Mouse (Mus musculus): ENCODE data around the gene Adarb2. TPM values are rescaled to one million over a fixed set of nuclear protein-coding genes. Genes with fewer than 3 reads are reported as not detected.

Adarb2 gene
- polyA plus RNA-seq, 1 experiment from 2014 or later, result 30.4 TPM

- Histone ChIP-seq H3K9me3 (ENCODE audit: control insufficient read depth, low read length) (no peaks in the 10 kb centered on the region), H3K9ac (replicated peaks; ENCODE audit: low read length) (no peak overlapping the region), H3K4me1 (ENCODE audit: control insufficient read depth, insufficient read depth, low read length) (no peaks in the 10 kb centered on the region), H3K4me2 (ENCODE audit: low read length) (no peak overlapping the region), H3K4me3 (replicated peaks; ENCODE audit: low read depth, low read length) (no peak overlapping the region), H3K27me3 (ENCODE audit: control insufficient read depth, insufficient read depth, low read length) (no peaks in the 10 kb centered on the region), H3K36me3 (ENCODE audit: control insufficient read depth, insufficient read depth, low read length) (no peaks in the 10 kb centered on the region), H3K27ac (replicated peaks; ENCODE audit: low read depth, low read length) (no peak overlapping the region)
- 77% methylated on average over 5 of the region's 5 CpGs for WGBS
- ATAC-seq (ENCODE audit: low FRiP score, low TSS enrichment), result no peak
- DNase-seq, result no peak
Measured at GRCm38 (mm10) chr13:8493363-8493762, 290.7 kb downstream of the Adarb2 start.

GRCm38 (mm10) chr13:8499551-8499950, 296.9 kb downstream of the Adarb2 start:
- Histone ChIP-seq H3K4me1 (ENCODE audit: control insufficient read depth, insufficient read depth, low read length) (no peaks in the 10 kb centered on the region), H3K9me3 (ENCODE audit: control insufficient read depth, low read length) (no peaks in the 10 kb centered on the region), H3K4me2 (ENCODE audit: low read length) (no peak overlapping the region), H3K9ac (replicated peaks; ENCODE audit: low read length) (no peak overlapping the region), H3K36me3 (ENCODE audit: control insufficient read depth, insufficient read depth, low read length) (no peaks in the 10 kb centered on the region), H3K27ac (replicated peaks; ENCODE audit: low read depth, low read length) (no peak overlapping the region), H3K27me3 (ENCODE audit: control insufficient read depth, insufficient read depth, low read length) (no peaks in the 10 kb centered on the region), H3K4me3 (replicated peaks; ENCODE audit: low read depth, low read length) (no peak overlapping the region)
- WGBS, result 49% methylated on average over 5 of the region's 5 CpGs
- ATAC-seq (ENCODE audit: low FRiP score, low TSS enrichment) (no peak), DNase-seq (peak; percentile 12)

GRCm38 (mm10) chr13:8511069-8511817, 308.6 kb downstream of the Adarb2 start:
- H3K4me3 ChIP-seq (replicated peaks; ENCODE audit: low read depth, low read length), result no peak overlapping the region
- no peaks in the 10 kb centered on the region for H3K27me3 ChIP-seq (ENCODE audit: control insufficient read depth, insufficient read depth, low read length)
- DNase-seq, result peak; percentile 32
- no peak overlapping the region; the same call in 1 of the 2 replicates for H3K9ac ChIP-seq (replicated peaks; ENCODE audit: low read length)
- H3K9me3 ChIP-seq (ENCODE audit: control insufficient read depth, low read length), result no peaks in the 10 kb centered on the region
- no peak overlapping the region for H3K4me2 ChIP-seq (ENCODE audit: low read length)
- H3K36me3 ChIP-seq (ENCODE audit: control insufficient read depth, insufficient read depth, low read length), result no peaks in the 10 kb centered on the region
- ATAC-seq (ENCODE audit: low FRiP score, low TSS enrichment), result no peak
- WGBS, result 68% methylated on average over 7 of the region's 7 CpGs
- H3K27ac ChIP-seq (replicated peaks; ENCODE audit: low read depth, low read length), result no peak overlapping the region; the same call in 1 of the 2 replicates
- H3K4me1 ChIP-seq (ENCODE audit: control insufficient read depth, insufficient read depth, low read length), result no peaks in the 10 kb centered on the region

GRCm38 (mm10) chr13:8515979-8516715, 313.5 kb downstream of the Adarb2 start:
- no peak overlapping the region for H3K4me2 ChIP-seq (ENCODE audit: low read length)
- no peaks in the 10 kb centered on the region for H3K4me1 ChIP-seq (ENCODE audit: control insufficient read depth, insufficient read depth, low read length)
- H3K27ac ChIP-seq (replicated peaks; ENCODE audit: low read depth, low read length), result no peak overlapping the region
- H3K4me3 ChIP-seq (replicated peaks; ENCODE audit: low read depth, low read length), result no peak overlapping the region
- H3K36me3 ChIP-seq (ENCODE audit: control insufficient read depth, insufficient read depth, low read length), result no peaks in the 10 kb centered on the region
- WGBS, result 81% methylated on average over 4 of the region's 4 CpGs
- H3K9ac ChIP-seq (replicated peaks; ENCODE audit: low read length), result no peak overlapping the region
- ATAC-seq (ENCODE audit: low FRiP score, low TSS enrichment) (no peak), DNase-seq (no peak)
- H3K27me3 ChIP-seq (ENCODE audit: control insufficient read depth, insufficient read depth, low read length), result no peaks in the 10 kb centered on the region
- no peaks in the 10 kb centered on the region for H3K9me3 ChIP-seq (ENCODE audit: control insufficient read depth, low read length)

- Histone ChIP-seq H3K9me3 (ENCODE audit: control insufficient read depth, low read length) (no peaks in the 10 kb centered on the region), H3K4me2 (ENCODE audit: low read length) (no peak overlapping the region), H3K27ac (replicated peaks; ENCODE audit: low read depth, low read length) (no peak overlapping the region), H3K4me1 (ENCODE audit: control insufficient read depth, insufficient read depth, low read length) (no peaks in the 10 kb centered on the region), H3K9ac (replicated peaks; ENCODE audit: low read length) (no peak overlapping the region), H3K36me3 (ENCODE audit: control insufficient read depth, insufficient read depth, low read length) (no peaks in the 10 kb centered on the region), H3K4me3 (replicated peaks; ENCODE audit: low read depth, low read length) (no peak overlapping the region), H3K27me3 (ENCODE audit: control insufficient read depth, insufficient read depth, low read length) (no peaks in the 10 kb centered on the region)
- ATAC-seq (ENCODE audit: low FRiP score, low TSS enrichment) (no peak), DNase-seq (peak; percentile 7)
- WGBS, result 71% methylated on average over 5 of the region's 5 CpGs
Measured at GRCm38 (mm10) chr13:8519204-8519603, 316.5 kb downstream of the Adarb2 start.

GRCm38 (mm10) chr13:8525748-8526631, 323.3 kb downstream of the Adarb2 start:
- Histone ChIP-seq H3K4me3 (replicated peaks; ENCODE audit: low read depth, low read length) (no peak overlapping the region), H3K9me3 (ENCODE audit: control insufficient read depth, low read length) (no peaks in the 10 kb centered on the region), H3K27me3 (ENCODE audit: control insufficient read depth, insufficient read depth, low read length) (no peaks in the 10 kb centered on the region), H3K4me1 (ENCODE audit: control insufficient read depth, insufficient read depth, low read length) (no peaks in the 10 kb centered on the region), H3K27ac (replicated peaks; ENCODE audit: low read depth, low read length) (no peak overlapping the region), H3K4me2 (ENCODE audit: low read length) (no peak overlapping the region), H3K9ac (replicated peaks; ENCODE audit: low read length) (no peak overlapping the region), H3K36me3 (ENCODE audit: control insufficient read depth, insufficient read depth, low read length) (no peaks in the 10 kb centered on the region)
- WGBS, result 59% methylated on average over 9 of the region's 9 CpGs
- peak; percentile 49 for DNase-seq
- ATAC-seq (ENCODE audit: low FRiP score, low TSS enrichment), result 0 out of 2 replicates have a peak, but pooled peaks have one; percentile 17

- Histone ChIP-seq H3K36me3 (ENCODE audit: control insufficient read depth, insufficient read depth, low read length) (no peaks in the 10 kb centered on the region), H3K27me3 (ENCODE audit: control insufficient read depth, insufficient read depth, low read length) (no peaks in the 10 kb centered on the region), H3K27ac (replicated peaks; ENCODE audit: low read depth, low read length) (no peak overlapping the region), H3K4me2 (ENCODE audit: low read length) (no peak overlapping the region), H3K4me3 (replicated peaks; ENCODE audit: low read depth, low read length) (no peak overlapping the region), H3K4me1 (ENCODE audit: control insufficient read depth, insufficient read depth, low read length) (no peaks in the 10 kb centered on the region), H3K9ac (replicated peaks; ENCODE audit: low read length) (no peak overlapping the region), H3K9me3 (ENCODE audit: control insufficient read depth, low read length) (no peaks in the 10 kb centered on the region)
- WGBS, result 86% methylated on average over 9 of the region's 9 CpGs
- no peak for ATAC-seq (ENCODE audit: low FRiP score, low TSS enrichment)
- DNase-seq, result no peak
Measured at GRCm38 (mm10) chr13:8534265-8535113, 331.8 kb downstream of the Adarb2 start.

GRCm38 (mm10) chr13:8538481-8538880, 335.8 kb downstream of the Adarb2 start:
- ATAC-seq (ENCODE audit: low FRiP score, low TSS enrichment) (no peak), DNase-seq (no peak)
- WGBS, result 94% methylated on average over 2 of the region's 2 CpGs

More at GRCm38 (mm10) chr13:8538481-8538880, 335.8 kb downstream of the Adarb2 start:
- H3K36me3 ChIP-seq (ENCODE audit: control insufficient read depth, insufficient read depth, low read length), result no peaks in the 10 kb centered on the region
- H3K4me1 ChIP-seq (ENCODE audit: control insufficient read depth, insufficient read depth, low read length), result no peaks in the 10 kb centered on the region
- H3K4me2 ChIP-seq (ENCODE audit: low read length), result no peak overlapping the region
- H3K27ac ChIP-seq (replicated peaks; ENCODE audit: low read depth, low read length), result no peak overlapping the region
- H3K9ac ChIP-seq (replicated peaks; ENCODE audit: low read length), result no peak overlapping the region
- H3K27me3 ChIP-seq (ENCODE audit: control insufficient read depth, insufficient read depth, low read length), result no peaks in the 10 kb centered on the region
- H3K9me3 ChIP-seq (ENCODE audit: control insufficient read depth, low read length), result no peaks in the 10 kb centered on the region
- H3K4me3 ChIP-seq (replicated peaks; ENCODE audit: low read depth, low read length), result no peak overlapping the region
